Mouse (Mus musculus): ENCODE measurements around the gene Mgat1. TPM values are rescaled to one million over a fixed set of nuclear protein-coding genes. Genes with fewer than 3 reads are reported as not detected.
A peak's percentile ranks its signal among the peaks of the same experiment; 100 is the strongest.

The Mgat1 gene
- polyA plus RNA-seq, 2 experiments: 64.7 to 83.7 TPM

DNA sequence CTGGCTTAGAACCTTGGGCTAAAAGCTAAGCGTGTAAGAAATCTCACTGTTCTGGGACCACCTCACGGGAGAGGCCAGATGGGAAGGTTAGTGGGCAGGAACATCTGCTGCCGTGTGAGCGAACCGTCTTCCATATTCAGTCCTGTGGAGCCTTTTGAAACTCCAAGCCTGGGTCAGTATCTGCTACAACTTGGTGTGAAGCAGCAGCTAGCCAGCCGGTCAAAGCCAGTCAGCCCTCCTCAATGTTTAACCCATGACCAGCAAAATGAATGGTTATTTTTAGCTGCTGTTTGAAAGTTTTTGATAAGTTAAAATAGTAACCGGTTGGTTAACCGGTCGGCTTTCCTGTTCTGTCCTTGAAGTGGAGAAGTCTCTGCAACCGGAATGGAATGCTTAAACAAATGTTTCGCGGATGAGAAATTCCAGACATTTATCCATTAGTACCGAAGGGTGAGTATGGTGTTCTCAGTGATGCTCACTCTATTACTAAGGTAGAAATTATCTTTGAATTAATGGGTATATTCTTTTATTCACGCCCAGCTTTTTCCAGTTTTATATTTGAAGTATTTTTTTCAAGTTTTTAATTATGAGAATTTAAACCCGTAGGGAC, 24.1 kb downstream of the Mgat1 start:
- DNase-seq (ENCODE audit: low spot score) (no peak), ATAC-seq (ENCODE audit: low FRiP score, low read depth) (no peak)
- no peak for TF ChIP-seq POLR2A (IDR thresholded peaks at IDR 0.05; ENCODE audit: borderline replicate concordance, extremely low read depth, insufficient read depth, insufficient read length)
- H3K9ac ChIP-seq (ENCODE audit: low read depth, low read length, severe bottlenecking): no peak overlapping the region
- no peaks in the 10 kb centered on the region for H3K9me3 ChIP-seq (ENCODE audit: control insufficient read depth, low read length)
- no peak overlapping the region for H3K4me3 ChIP-seq (replicated peaks; ENCODE audit: low read length)
- H3K36me3 ChIP-seq (ENCODE audit: control insufficient read depth, insufficient read depth, low read length): peaks cover 16% of the 10 kb centered on the region; the same call in 1 of the 2 replicates
- H3K4me2 ChIP-seq (replicated peaks; ENCODE audit: low read depth, low read length, severe bottlenecking): no peak overlapping the region
- no peak overlapping the region for H3K27ac ChIP-seq (replicated peaks; ENCODE audit: low read depth, low read length)
- WGBS: 84% methylated on average over 15 of the region's 15 CpGs
- H3K27me3 ChIP-seq (ENCODE audit: control insufficient read depth, insufficient read depth, low read length): no peaks in the 10 kb centered on the region
- H3K4me1 ChIP-seq (ENCODE audit: control insufficient read depth, insufficient read depth, low read length): no peaks in the 10 kb centered on the region

DNA sequence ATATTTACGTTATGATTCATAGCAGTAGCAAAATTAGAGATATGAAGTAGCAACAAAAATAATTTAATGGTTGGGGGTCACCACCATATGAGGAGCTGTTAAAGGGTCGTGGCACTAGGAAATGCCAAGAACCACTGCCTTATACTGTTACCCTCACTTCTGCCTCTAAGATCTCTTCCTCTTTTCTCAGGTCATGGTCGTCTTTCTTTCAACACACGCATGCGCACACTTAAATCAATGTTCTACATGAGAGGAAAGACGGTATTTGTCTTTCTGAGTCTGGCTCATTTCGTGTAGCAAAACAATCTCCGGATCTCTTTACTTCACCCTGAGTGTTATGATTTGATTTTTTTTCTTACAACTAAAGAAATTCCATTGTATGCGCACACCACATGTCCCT, 25.8 kb downstream of the Mgat1 start:
- Histone ChIP-seq H3K9ac (ENCODE audit: low read depth, low read length, severe bottlenecking) (no peak overlapping the region), H3K9me3 (ENCODE audit: control insufficient read depth, low read length) (no peaks in the 10 kb centered on the region), H3K36me3 (ENCODE audit: control insufficient read depth, insufficient read depth, low read length) (0 out of 2 replicates have a peak, but pooled peaks cover 3% of the 10 kb centered on the region), H3K4me2 (replicated peaks; ENCODE audit: low read depth, low read length, severe bottlenecking) (no peak overlapping the region), H3K4me1 (ENCODE audit: control insufficient read depth, insufficient read depth, low read length) (no peaks in the 10 kb centered on the region), H3K27me3 (ENCODE audit: control insufficient read depth, insufficient read depth, low read length) (no peaks in the 10 kb centered on the region), H3K4me3 (replicated peaks; ENCODE audit: low read length) (no peak overlapping the region), H3K27ac (replicated peaks; ENCODE audit: low read depth, low read length) (no peak overlapping the region)
- no peak for TF ChIP-seq POLR2A (IDR thresholded peaks at IDR 0.05; ENCODE audit: borderline replicate concordance, extremely low read depth, insufficient read depth, insufficient read length)
- no peak for DNase-seq (ENCODE audit: low spot score)
- no peak for ATAC-seq (ENCODE audit: low FRiP score, low read depth)
- 94% methylated on average over 9 of the region's 9 CpGs for WGBS

DNA sequence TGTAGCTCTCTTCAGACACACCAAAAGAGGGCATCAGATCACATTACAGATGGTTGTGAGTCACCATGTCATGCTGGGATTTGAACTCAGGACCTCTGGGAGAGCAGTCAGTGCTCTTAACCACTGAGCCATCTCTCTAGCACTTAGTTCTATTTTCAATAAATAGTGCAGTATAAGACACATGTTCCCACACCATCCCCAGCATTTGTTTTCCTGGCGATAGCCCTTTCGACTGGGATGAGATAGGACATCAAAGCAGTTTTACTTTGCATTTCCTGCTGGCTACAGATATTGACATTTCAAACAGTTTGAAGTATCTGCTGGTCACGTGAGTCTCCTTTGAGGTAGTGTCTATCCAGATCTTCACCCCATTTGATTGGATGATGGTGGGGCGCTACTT, 26.4 kb downstream of the Mgat1 start:
- Histone ChIP-seq H3K27ac (replicated peaks; ENCODE audit: low read depth, low read length) (no peak overlapping the region), H3K4me2 (replicated peaks; ENCODE audit: low read depth, low read length, severe bottlenecking) (no peak overlapping the region), H3K4me3 (replicated peaks; ENCODE audit: low read length) (no peak overlapping the region), H3K36me3 (ENCODE audit: control insufficient read depth, insufficient read depth, low read length) (no peaks in the 10 kb centered on the region), H3K9me3 (ENCODE audit: control insufficient read depth, low read length) (no peaks in the 10 kb centered on the region), H3K4me1 (ENCODE audit: control insufficient read depth, insufficient read depth, low read length) (no peaks in the 10 kb centered on the region), H3K9ac (ENCODE audit: low read depth, low read length, severe bottlenecking) (no peak overlapping the region), H3K27me3 (ENCODE audit: control insufficient read depth, insufficient read depth, low read length) (no peaks in the 10 kb centered on the region)
- WGBS: 91% methylated on average over 4 of the region's 4 CpGs
- ATAC-seq (ENCODE audit: low FRiP score, low read depth) (no peak), DNase-seq (ENCODE audit: low spot score) (no peak)
- TF ChIP-seq POLR2A (IDR thresholded peaks at IDR 0.05; ENCODE audit: borderline replicate concordance, extremely low read depth, insufficient read depth, insufficient read length): no peak

- 0 out of 2 replicates have a peak, but pooled peaks have one; percentile 19 for ATAC-seq (ENCODE audit: low FRiP score, low read depth)
- no peaks in the 10 kb centered on the region for H3K4me1 ChIP-seq (ENCODE audit: control insufficient read depth, insufficient read depth, low read length)
- H3K9ac ChIP-seq (ENCODE audit: low read depth, low read length, severe bottlenecking): no peak overlapping the region
- no peak overlapping the region for H3K27ac ChIP-seq (replicated peaks; ENCODE audit: low read depth, low read length)
- no peak overlapping the region for H3K4me3 ChIP-seq (replicated peaks; ENCODE audit: low read length)
- H3K36me3 ChIP-seq (ENCODE audit: control insufficient read depth, insufficient read depth, low read length): no peaks in the 10 kb centered on the region
- H3K27me3 ChIP-seq (ENCODE audit: control insufficient read depth, insufficient read depth, low read length): no peaks in the 10 kb centered on the region
- TF ChIP-seq POLR2A (IDR thresholded peaks at IDR 0.05; ENCODE audit: borderline replicate concordance, extremely low read depth, insufficient read depth, insufficient read length): no peak
- H3K4me2 ChIP-seq (replicated peaks; ENCODE audit: low read depth, low read length, severe bottlenecking): no peak overlapping the region
- WGBS: 27% methylated on average over 7 of the region's 7 CpGs
- peak; percentile 70 for DNase-seq (ENCODE audit: low spot score)
- H3K9me3 ChIP-seq (ENCODE audit: control insufficient read depth, low read length): no peaks in the 10 kb centered on the region
These were observed 27.3 kb downstream of the Mgat1 start for GRCm38 (mm10) chr11:49271334-49271733.

GRCm38 (mm10) chr11:49273834-49274519, 30.0 kb downstream of the Mgat1 start:
- no peak for TF ChIP-seq POLR2A (IDR thresholded peaks at IDR 0.05; ENCODE audit: borderline replicate concordance, extremely low read depth, insufficient read depth, insufficient read length)
- Histone ChIP-seq H3K4me1 (ENCODE audit: control insufficient read depth, insufficient read depth, low read length) (no peaks in the 10 kb centered on the region), H3K4me3 (replicated peaks; ENCODE audit: low read length) (no peak overlapping the region), H3K4me2 (replicated peaks; ENCODE audit: low read depth, low read length, severe bottlenecking) (no peak overlapping the region), H3K27me3 (ENCODE audit: control insufficient read depth, insufficient read depth, low read length) (no peaks in the 10 kb centered on the region), H3K36me3 (ENCODE audit: control insufficient read depth, insufficient read depth, low read length) (no peaks in the 10 kb centered on the region), H3K9me3 (ENCODE audit: control insufficient read depth, low read length) (no peaks in the 10 kb centered on the region), H3K27ac (replicated peaks; ENCODE audit: low read depth, low read length) (no peak overlapping the region), H3K9ac (ENCODE audit: low read depth, low read length, severe bottlenecking) (no peak overlapping the region)
- DNase-seq (ENCODE audit: low spot score) (no peak), ATAC-seq (ENCODE audit: low FRiP score, low read depth) (no peak)
- 63% methylated on average over 11 of the region's 11 CpGs for WGBS
